Mouse (Mus musculus): ENCODE data around the gene Ehd1. TPM values are rescaled to one million over a fixed set of nuclear protein-coding genes. Genes with fewer than 3 reads are reported as not detected.
"Not testable (repeated sequence)": the region's sequence is repeated elsewhere in the genome, so short reads cannot be mapped to it uniquely, and the experiment has no call there.

The Ehd1 gene
- total RNA-seq, 4 experiments from 2014 or later = 24.1 to 29.2 (median 26.5) TPM

GRCm38 (mm10) chr19:6278439-6279073 is 2.0 kb downstream of the Ehd1 start:
- DNase-seq (ENCODE audit: low spot score in 2 of 2) = no peak

- DNase-seq (ENCODE audit: low spot score in 2 of 2) = no peak
Observed at GRCm38 (mm10) chr19:6279481-6280144, 3.1 kb downstream of the Ehd1 start.

- DNase-seq (ENCODE audit: low spot score in 2 of 2) = no peak
Observed at GRCm38 (mm10) chr19:6280554-6280953, 4.0 kb downstream of the Ehd1 start.

GRCm38 (mm10) chr19:6281122-6282020 is 4.8 kb downstream of the Ehd1 start:
- no peak for DNase-seq (ENCODE audit: low spot score in 2 of 2)

GRCm38 (mm10) chr19:6283001-6283400 is 6.5 kb downstream of the Ehd1 start:
- no peak for DNase-seq (ENCODE audit: low spot score in 2 of 2)

- no peak for DNase-seq (ENCODE audit: low spot score in 2 of 2)
Observed at GRCm38 (mm10) chr19:6284502-6284901, 8.0 kb downstream of the Ehd1 start.

- no peak for DNase-seq (ENCODE audit: low spot score in 2 of 2)
Observed at GRCm38 (mm10) chr19:6285226-6285625, 8.7 kb downstream of the Ehd1 start.

GRCm38 (mm10) chr19:6285632-6286433 is 9.3 kb downstream of the Ehd1 start:
- no peak for DNase-seq (ENCODE audit: low spot score in 2 of 2)

GRCm38 (mm10) chr19:6286434-6287401 is 10.2 kb downstream of the Ehd1 start:
- no peak for DNase-seq (ENCODE audit: low spot score in 2 of 2)

- DNase-seq (ENCODE audit: low spot score in 2 of 2) = no peak
Observed at GRCm38 (mm10) chr19:6288236-6288894, 11.8 kb downstream of the Ehd1 start.

- DNase-seq (ENCODE audit: low spot score in 2 of 2) = no peak
Observed at GRCm38 (mm10) chr19:6289696-6290238, 13.2 kb downstream of the Ehd1 start.

- DNase-seq (ENCODE audit: low spot score in 2 of 2) = not testable (repeated sequence)
Observed at GRCm38 (mm10) chr19:6290720-6291116, 14.2 kb downstream of the Ehd1 start.

GRCm38 (mm10) chr19:6291117-6291781 is 14.7 kb downstream of the Ehd1 start:
- peak in 1 of 2 experiments; percentile 44 for DNase-seq (ENCODE audit: low spot score in 2 of 2)

- DNase-seq (ENCODE audit: low spot score in 2 of 2) = no peak
Observed at GRCm38 (mm10) chr19:6292262-6292661, 15.7 kb downstream of the Ehd1 start.

GRCm38 (mm10) chr19:6294301-6294700 is 17.8 kb downstream of the Ehd1 start:
- no peak for DNase-seq (ENCODE audit: low spot score in 2 of 2)

GRCm38 (mm10) chr19:6296551-6297210 is 20.2 kb downstream of the Ehd1 start:
- no peak for DNase-seq (ENCODE audit: low spot score in 2 of 2)

- DNase-seq (ENCODE audit: low spot score in 2 of 2) = no peak
Observed at GRCm38 (mm10) chr19:6297641-6298040, 21.1 kb downstream of the Ehd1 start.

- no peak for DNase-seq (ENCODE audit: low spot score in 2 of 2)
Observed at GRCm38 (mm10) chr19:6299003-6299402, 22.5 kb downstream of the Ehd1 start.
